Mouse (Mus musculus): ENCODE data around the gene Rars. TPM values are rescaled to one million over a fixed set of nuclear protein-coding genes. Genes with fewer than 3 reads are reported as not detected.

Rars gene
- polyA plus RNA-seq, 1 experiment from 2014 or later: 55.8 TPM

- Histone ChIP-seq H3K27me3 (ENCODE audit: control insufficient read depth, insufficient read depth, low read length) (no peaks in the 10 kb centered on the region), H3K36me3 (ENCODE audit: control insufficient read depth, insufficient read depth, low read length) (no peaks in the 10 kb centered on the region), H3K4me1 (replicated peaks; ENCODE audit: control insufficient read depth, insufficient read depth) (no peaks in the 10 kb centered on the region), H3K4me2 (replicated peaks; ENCODE audit: low read depth) (peak overlapping the region; percentile 43; the same call in 1 of the 2 replicates), H3K9me3 (ENCODE audit: control insufficient read depth, low read length) (no peaks in the 10 kb centered on the region), H3K4me3 (ENCODE audit: low read depth, low read length) (0 out of 2 replicates have a peak overlapping the region, but pooled peaks have one; percentile 23), H3K27ac (replicated peaks) (0 out of 2 replicates have a peak overlapping the region, but pooled peaks have one; percentile 36), H3K9ac (ENCODE audit: low read length) (peak overlapping the region; percentile 18; the same call in 1 of the 2 replicates)
- DNase-seq (ENCODE audit: low spot score): no peak
- 78% methylated on average over 5 of the region's 5 CpGs for WGBS
- TF ChIP-seq CTCF (IDR thresholded peaks at IDR 0.05; ENCODE audit: low read depth) (no peak), EP300 (optimal IDR thresholded peaks at IDR 0.05) (no peak)
- ATAC-seq (ENCODE audit: low FRiP score, low TSS enrichment): no peak
Measured at GRCm38 (mm10) chr11:35837156-35838126, 3.1 kb upstream of the Rars start.

- Histone ChIP-seq H3K4me2 (replicated peaks; ENCODE audit: low read depth) (peak overlapping the region; percentile 63), H3K27ac (replicated peaks) (no peak overlapping the region), H3K27me3 (ENCODE audit: control insufficient read depth, insufficient read depth, low read length) (no peaks in the 10 kb centered on the region), H3K9ac (ENCODE audit: low read length) (no peak overlapping the region), H3K9me3 (ENCODE audit: control insufficient read depth, low read length) (no peaks in the 10 kb centered on the region), H3K4me1 (replicated peaks; ENCODE audit: control insufficient read depth, insufficient read depth) (no peaks in the 10 kb centered on the region), H3K36me3 (ENCODE audit: control insufficient read depth, insufficient read depth, low read length) (peaks cover 11% of the 10 kb centered on the region), H3K4me3 (ENCODE audit: low read depth, low read length) (peak overlapping the region; percentile 92)
- DNase-seq (ENCODE audit: low spot score): no peak
- 78% methylated on average over 6 of the region's 6 CpGs for WGBS
- ATAC-seq (ENCODE audit: low FRiP score, low TSS enrichment): no peak
- TF ChIP-seq CTCF (IDR thresholded peaks at IDR 0.05; ENCODE audit: low read depth) (no peak), EP300 (optimal IDR thresholded peaks at IDR 0.05) (no peak)
Measured at GRCm38 (mm10) chr11:35833270-35833669, 1.0 kb downstream of the Rars start.

- no peak overlapping the region for H3K4me3 ChIP-seq (ENCODE audit: low read depth, low read length)
- ATAC-seq (ENCODE audit: low FRiP score, low TSS enrichment) (peak; percentile 83), DNase-seq (ENCODE audit: low spot score) (peak; percentile 47)
- H3K9me3 ChIP-seq (ENCODE audit: control insufficient read depth, low read length): no peaks in the 10 kb centered on the region
- TF ChIP-seq EP300 (optimal IDR thresholded peaks at IDR 0.05) (no peak), CTCF (IDR thresholded peaks at IDR 0.05; ENCODE audit: low read depth) (no peak)
- WGBS: 64% methylated on average over 4 of the region's 4 CpGs
- H3K27me3 ChIP-seq (ENCODE audit: control insufficient read depth, insufficient read depth, low read length): no peaks in the 10 kb centered on the region
- H3K4me1 ChIP-seq (replicated peaks; ENCODE audit: control insufficient read depth, insufficient read depth): no peaks in the 10 kb centered on the region
- peaks cover 19% of the 10 kb centered on the region for H3K36me3 ChIP-seq (ENCODE audit: control insufficient read depth, insufficient read depth, low read length)
- H3K4me2 ChIP-seq (replicated peaks; ENCODE audit: low read depth): no peak overlapping the region
- no peak overlapping the region for H3K27ac ChIP-seq (replicated peaks)
- no peak overlapping the region for H3K9ac ChIP-seq (ENCODE audit: low read length)
Measured at GRCm38 (mm10) chr11:35832139-35832538, 2.2 kb downstream of the Rars start.

- DNase-seq (ENCODE audit: low spot score): no peak
- Histone ChIP-seq H3K36me3 (ENCODE audit: control insufficient read depth, insufficient read depth, low read length) (peaks cover 27% of the 10 kb centered on the region), H3K4me3 (ENCODE audit: low read depth, low read length) (no peak overlapping the region), H3K27ac (replicated peaks) (no peak overlapping the region), H3K9ac (ENCODE audit: low read length) (no peak overlapping the region), H3K4me2 (replicated peaks; ENCODE audit: low read depth) (no peak overlapping the region), H3K4me1 (replicated peaks; ENCODE audit: control insufficient read depth, insufficient read depth) (no peaks in the 10 kb centered on the region), H3K27me3 (ENCODE audit: control insufficient read depth, insufficient read depth, low read length) (no peaks in the 10 kb centered on the region), H3K9me3 (ENCODE audit: control insufficient read depth, low read length) (no peaks in the 10 kb centered on the region)
- no peak for ATAC-seq (ENCODE audit: low FRiP score, low TSS enrichment)
- no peak for TF ChIP-seq CTCF (IDR thresholded peaks at IDR 0.05; ENCODE audit: low read depth)
- TF ChIP-seq EP300 (optimal IDR thresholded peaks at IDR 0.05): no peak
- 89% methylated on average over 6 of the region's 6 CpGs for WGBS
Measured at GRCm38 (mm10) chr11:35827714-35828113, 6.6 kb downstream of the Rars start.

GRCm38 (mm10) chr11:35816316-35816715, 18.0 kb downstream of the Rars start:
- DNase-seq (ENCODE audit: low spot score) (no peak), ATAC-seq (ENCODE audit: low FRiP score, low TSS enrichment) (no peak)
- H3K27ac ChIP-seq (replicated peaks): no peak overlapping the region
- H3K4me1 ChIP-seq (replicated peaks; ENCODE audit: control insufficient read depth, insufficient read depth): no peaks in the 10 kb centered on the region
- TF ChIP-seq EP300 (optimal IDR thresholded peaks at IDR 0.05) (no peak), CTCF (IDR thresholded peaks at IDR 0.05; ENCODE audit: low read depth) (no peak)
- H3K27me3 ChIP-seq (ENCODE audit: control insufficient read depth, insufficient read depth, low read length): no peaks in the 10 kb centered on the region
- no peak overlapping the region for H3K4me3 ChIP-seq (ENCODE audit: low read depth, low read length)
- 86% methylated on average over 12 of the region's 12 CpGs for WGBS
- peaks cover 38% of the 10 kb centered on the region for H3K36me3 ChIP-seq (ENCODE audit: control insufficient read depth, insufficient read depth, low read length)
- H3K4me2 ChIP-seq (replicated peaks; ENCODE audit: low read depth): no peak overlapping the region
- H3K9me3 ChIP-seq (ENCODE audit: control insufficient read depth, low read length): no peaks in the 10 kb centered on the region
- no peak overlapping the region for H3K9ac ChIP-seq (ENCODE audit: low read length)

- ATAC-seq (ENCODE audit: low FRiP score, low TSS enrichment) (peak; percentile 91), DNase-seq (ENCODE audit: low spot score) (peak; percentile 66)
- WGBS: 71% methylated on average over 10 of the region's 10 CpGs
- Histone ChIP-seq H3K27ac (replicated peaks) (no peak overlapping the region), H3K9ac (ENCODE audit: low read length) (no peak overlapping the region), H3K27me3 (ENCODE audit: control insufficient read depth, insufficient read depth, low read length) (no peaks in the 10 kb centered on the region), H3K4me2 (replicated peaks; ENCODE audit: low read depth) (no peak overlapping the region), H3K9me3 (ENCODE audit: control insufficient read depth, low read length) (no peaks in the 10 kb centered on the region), H3K36me3 (ENCODE audit: control insufficient read depth, insufficient read depth, low read length) (peaks cover 51% of the 10 kb centered on the region), H3K4me1 (replicated peaks; ENCODE audit: control insufficient read depth, insufficient read depth) (no peaks in the 10 kb centered on the region), H3K4me3 (ENCODE audit: low read depth, low read length) (no peak overlapping the region)
- TF ChIP-seq EP300 (optimal IDR thresholded peaks at IDR 0.05): no peak
- peak; percentile 56 for TF ChIP-seq CTCF (IDR thresholded peaks at IDR 0.05; ENCODE audit: low read depth)
Measured at GRCm38 (mm10) chr11:35811458-35811857, 22.8 kb downstream of the Rars start.
